Mouse (Mus musculus) embryo, embryonic 11.5 days (tissue): ENCODE data around the gene Gm20777.
"Not testable (repeated sequence)": the region's sequence is repeated elsewhere in the genome, so short reads cannot be mapped to it uniquely, and the experiment has no call there.

ENCODE experiments used
- DNase-seq: peaks from one replicate; pipeline ENCODE4 v3.0.0-alpha.2; 2012; ENCODE audit warnings: low read depth, low spot score

Gm20777 gene

DNA sequence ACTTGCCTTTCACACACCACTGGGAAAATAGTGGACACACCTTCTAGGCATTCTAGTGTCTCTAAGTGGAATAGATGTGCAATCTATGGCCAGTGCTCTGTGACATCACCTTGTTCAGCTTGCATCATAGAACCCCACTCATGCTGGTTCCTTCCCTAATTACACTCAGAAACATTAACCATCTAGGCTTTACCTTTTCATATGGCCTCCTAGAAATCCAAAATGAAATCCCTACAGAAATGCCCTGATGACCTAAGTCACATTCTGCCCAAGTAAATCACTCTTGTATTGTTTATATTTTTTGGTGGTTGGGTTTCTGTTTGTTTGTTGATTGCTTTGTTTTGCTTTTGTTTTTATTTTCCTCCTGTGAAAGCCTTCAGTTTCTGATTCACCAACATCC lies at the start of gene Gm20777:
Gm20777 (minus strand) TSS at position 101 of the 400 bp plus-strand sequence.
- DNase-seq = not testable (repeated sequence)

- DNase-seq = not testable (repeated sequence)
Measured at GRCm38 (mm10) chrY:10709551-10709950, 42.7 kb downstream of the Gm20777 start.

GRCm38 (mm10) chrY:10708761-10709160 lies 43.5 kb downstream of the Gm20777 start:
- DNase-seq = not testable (repeated sequence)

- not testable (repeated sequence) for DNase-seq
Measured at GRCm38 (mm10) chrY:10708226-10708625, 44.0 kb downstream of the Gm20777 start.

GRCm38 (mm10) chrY:10706686-10707085 lies 45.6 kb downstream of the Gm20777 start:
- not testable (repeated sequence) for DNase-seq
